Mouse (Mus musculus) spleen, postnatal 14 days (tissue): ENCODE measurements around the gene Tprg.
A peak's percentile ranks its signal among the peaks of the same experiment; 100 is the strongest.

Experiments used
- DNase-seq, 2 experiments: peaks; one replicate each; pipeline ENCODE4 v3.0.0; 2021 to 2022; ENCODE audit warnings: low spot score in 2 of 2

The Tprg gene

DNA sequence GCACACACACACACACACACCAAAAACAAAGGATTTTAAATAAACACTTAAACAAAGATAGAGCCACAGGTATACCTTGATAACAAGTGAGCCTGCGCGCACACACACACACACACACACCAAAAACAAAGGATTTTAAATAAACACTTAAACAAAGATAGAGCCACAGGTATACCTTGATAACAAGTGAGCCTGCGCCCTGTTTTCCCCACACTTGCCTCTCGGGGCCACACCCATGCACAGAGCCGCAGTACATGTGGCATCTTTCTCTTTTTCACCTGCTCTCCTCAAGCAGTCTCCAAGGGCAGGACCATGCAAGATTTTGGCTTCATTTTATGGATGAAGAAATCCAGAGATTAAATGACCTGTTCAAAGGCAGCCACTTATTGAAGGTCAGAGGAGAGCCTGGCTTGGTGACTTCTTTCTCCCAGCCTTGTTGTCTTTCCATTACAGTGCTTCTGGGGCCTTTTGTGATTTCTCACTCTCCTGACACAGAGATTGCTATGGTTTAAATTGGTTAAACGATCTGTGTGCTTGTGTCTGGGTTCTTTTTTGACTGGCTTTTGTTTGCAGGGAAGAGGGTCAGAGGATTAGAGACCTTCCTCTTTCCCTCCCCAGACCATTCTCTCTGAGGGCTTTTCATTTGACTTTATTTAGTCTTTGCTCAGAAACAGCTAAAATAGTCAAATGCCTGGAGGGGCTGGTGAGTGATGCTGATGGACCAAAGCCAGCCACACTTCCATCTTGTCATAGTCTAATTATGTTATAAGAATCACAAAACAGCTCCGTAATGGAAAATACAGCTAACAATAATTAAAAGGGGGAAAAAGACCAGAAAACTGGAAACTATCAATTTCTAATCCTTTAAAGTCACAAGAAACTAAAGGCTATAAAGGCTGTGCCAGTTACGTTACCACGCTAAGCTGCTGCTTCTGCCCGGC lies 46.9 kb downstream of the Tprg start:
- no peak for DNase-seq

DNA sequence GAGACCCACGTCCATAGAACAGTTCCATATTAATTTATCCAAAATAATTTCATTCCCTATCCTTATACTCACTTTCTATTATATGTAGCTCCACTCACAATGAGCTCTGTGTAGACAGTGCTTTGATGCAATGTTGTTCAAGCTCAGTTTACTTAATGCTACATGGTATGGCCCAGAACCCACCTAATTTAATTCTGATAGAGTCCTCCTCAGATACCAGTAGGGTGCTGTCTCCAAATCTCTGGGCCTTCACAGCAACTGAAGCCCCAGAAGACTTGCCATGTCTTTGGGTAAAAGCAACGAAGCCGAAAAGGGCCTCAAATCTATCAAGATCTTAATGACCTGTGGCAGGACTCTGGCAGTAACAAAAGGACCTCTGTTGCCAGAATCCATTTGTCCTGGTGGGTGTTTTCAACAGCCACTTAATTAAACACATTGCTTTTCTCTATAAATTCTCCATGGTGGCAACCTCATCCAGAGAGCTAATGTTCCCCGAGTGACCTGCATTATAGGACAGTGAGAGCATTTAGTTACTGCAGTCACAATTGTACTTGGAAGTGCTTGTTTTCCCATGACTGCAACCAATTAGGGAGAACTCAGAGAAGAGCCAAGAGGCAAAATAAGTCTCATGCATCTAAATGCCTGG lies 48.6 kb downstream of the Tprg start:
- no peak for DNase-seq

DNA sequence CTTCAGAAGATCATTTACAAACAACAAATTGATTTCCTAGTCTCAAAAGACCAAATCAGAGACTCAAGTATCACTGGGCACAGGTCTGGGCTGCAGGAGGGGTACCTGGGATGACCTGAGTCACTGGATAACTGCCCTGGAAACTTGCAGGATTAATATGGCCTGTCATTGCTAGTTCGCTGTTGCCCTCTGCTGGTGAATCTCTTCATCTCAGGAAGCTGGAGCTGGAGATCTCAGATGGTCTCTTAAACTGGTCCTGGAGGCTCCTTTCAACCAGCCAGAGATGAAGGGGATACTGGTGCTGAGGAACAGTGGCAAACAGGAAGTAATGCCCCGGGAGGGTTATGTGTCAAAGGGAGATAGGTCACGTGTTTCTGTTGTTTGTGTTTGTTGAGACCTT lies 63.0 kb downstream of the Tprg start:
- DNase-seq: peak in 1 of 2 experiments; percentile 17

DNA sequence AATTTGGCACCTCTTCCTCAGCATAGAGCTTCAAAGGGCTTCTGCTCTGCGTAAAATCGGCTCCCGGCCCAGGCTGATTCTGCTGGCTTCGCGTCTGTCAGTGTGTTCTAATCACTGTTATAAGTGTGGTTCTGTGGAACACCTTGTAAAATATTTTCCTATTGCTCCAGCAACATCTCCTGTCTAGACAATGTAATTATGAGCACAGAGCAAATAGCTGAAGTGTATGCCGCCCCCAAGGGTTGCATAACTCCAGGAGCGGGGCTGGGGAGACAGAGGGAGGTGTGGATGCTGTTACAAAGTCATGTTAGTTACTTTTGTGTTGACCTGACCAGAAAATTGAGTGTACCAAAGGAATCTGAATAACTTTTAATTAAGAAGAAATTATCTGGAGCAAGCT lies 81.2 kb downstream of the Tprg start:
- DNase-seq: no peak

DNA sequence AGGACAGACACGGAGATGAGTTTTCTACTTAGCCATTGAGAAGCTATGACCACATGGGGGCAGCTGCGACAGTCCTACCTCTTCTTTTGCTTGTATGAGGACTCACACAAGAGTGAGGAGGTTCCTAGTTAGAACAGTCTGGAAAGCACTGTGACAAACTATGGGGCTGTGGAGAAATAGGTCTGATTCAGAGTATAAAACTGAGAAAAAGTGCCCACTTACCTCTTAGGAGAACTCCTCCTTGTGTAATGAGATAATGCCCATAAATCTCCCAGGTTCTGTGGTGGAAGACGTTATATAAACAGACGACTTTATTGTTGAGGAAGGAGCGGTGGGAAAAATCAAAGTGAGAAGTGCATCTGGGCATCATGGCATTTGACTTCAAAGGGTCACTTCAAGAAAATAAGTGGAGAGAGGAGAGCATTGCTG lies 83.4 kb downstream of the Tprg start:
- no peak for DNase-seq

DNA sequence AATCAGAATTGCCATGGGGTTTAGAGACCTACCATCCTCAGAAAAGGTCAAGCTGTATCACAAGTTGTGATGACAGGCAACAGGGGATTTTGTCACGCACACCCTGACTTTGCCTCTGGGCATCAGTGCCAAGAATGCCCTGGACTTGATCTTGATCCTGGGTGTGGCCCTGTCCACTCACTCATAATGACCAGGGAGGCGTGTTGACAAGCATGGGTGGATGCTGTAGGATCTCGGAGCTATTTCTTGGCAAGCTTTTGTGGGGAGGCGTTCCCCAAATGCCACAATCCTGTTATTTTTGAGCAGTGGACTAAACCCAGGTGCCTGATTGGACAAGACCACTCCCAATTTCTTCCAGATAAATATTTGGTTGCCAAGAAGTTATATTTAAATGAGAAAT lies 87.5 kb downstream of the Tprg start:
- no peak for DNase-seq

DNA sequence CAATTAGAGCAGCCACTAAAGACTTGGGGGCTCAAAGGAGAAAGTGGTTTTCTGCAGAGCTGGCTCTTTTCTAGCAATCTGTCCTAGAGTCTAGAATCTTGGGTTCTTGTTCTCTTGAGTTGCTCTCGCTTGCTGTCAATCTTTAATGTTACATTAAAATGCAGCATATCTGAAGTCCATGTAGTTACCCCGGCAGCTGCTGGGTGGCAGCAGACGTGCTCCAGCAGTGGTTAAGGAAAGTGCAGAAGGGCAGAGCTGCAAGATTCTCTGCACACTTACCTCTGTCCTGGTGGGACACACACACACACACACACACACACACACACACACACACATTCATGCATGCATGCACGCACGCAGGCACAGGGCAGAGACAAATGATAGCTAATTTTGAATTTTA lies 88.2 kb downstream of the Tprg start:
- DNase-seq: no peak

DNA sequence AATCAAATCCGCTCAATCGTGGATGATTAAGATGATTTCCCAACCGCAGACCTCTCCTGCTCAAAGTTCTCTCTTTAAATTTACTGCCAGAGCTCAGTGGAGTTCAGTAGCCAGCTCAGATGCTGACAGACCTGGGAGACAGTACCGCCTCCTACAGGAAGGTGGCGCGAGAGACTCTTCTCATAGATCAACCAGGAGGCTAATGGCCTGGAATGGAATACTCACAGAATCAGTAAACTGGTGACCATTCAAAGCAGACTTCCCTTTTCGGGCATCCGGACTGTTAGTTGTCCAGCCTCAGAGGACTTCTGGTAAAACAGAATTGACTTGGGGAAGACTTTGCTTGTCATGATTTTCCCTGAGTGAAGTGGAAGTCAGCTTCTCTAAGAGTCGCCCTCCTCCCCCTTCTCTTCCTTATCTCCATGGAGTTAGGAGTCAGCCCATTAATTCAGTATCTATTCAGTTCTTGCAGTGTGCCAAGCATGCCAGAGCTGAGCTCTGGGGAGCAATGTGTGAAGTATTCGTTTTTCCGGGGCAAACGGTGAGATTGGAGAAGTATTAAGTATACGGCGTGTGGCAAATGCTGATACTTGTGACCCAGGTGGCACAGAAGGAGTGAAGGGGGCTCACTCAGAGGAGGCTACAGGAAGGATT lies 90.2 kb downstream of the Tprg start:
- DNase-seq: peak in 1 of 2 experiments; percentile 16

DNA sequence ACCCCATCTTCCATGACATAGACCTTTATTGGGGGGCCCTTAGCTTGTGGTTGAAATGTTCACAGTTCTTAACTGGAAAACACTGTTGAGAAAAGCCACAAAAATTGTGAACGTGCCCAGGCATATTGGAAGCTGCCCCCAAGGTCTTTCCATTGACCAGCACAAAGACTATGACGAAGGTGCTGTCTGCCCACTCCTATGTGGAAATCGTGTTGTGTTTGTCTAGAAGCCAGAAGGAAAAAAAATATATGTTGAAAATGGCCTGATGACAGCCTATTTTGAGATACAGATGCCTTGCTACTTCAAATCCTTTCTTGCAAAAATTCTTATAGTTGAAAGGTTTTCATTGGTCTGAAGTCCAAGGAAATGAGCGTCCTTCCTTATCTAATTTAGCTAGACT lies 91.1 kb downstream of the Tprg start:
- DNase-seq: no peak

DNA sequence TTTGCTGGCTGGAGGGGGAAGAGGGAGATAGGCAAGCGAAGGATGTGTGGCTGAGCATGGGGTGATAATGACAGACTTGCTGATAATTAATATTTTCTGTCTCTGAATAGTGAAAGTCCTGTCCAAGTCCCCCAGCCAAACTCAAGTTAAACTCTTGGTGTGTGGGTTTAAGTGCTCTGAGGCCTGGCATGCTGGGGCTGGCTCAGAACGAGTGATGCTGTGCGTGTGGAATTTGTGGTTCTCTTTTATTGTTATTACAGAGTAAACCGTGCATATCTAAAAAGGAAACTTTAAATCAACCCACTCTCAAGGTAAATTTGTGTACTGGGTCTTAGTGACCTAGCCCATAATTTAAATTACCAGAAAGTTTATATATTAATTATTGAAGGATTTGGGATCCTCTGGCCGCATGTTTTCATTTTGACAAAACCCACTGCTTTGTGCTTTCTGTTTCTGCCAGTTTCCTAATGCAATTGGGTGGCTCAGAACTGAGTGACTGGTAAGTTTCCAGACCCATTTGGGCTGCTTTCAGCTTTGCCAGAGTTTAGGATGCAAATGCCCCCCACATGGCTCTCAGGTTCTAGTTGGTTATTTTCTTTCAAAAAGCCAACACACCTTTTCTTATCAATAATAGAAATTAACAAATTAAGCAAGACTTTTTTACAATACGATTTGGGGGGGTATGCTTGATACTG lies 99.0 kb downstream of the Tprg start:
- no peak for DNase-seq

DNA sequence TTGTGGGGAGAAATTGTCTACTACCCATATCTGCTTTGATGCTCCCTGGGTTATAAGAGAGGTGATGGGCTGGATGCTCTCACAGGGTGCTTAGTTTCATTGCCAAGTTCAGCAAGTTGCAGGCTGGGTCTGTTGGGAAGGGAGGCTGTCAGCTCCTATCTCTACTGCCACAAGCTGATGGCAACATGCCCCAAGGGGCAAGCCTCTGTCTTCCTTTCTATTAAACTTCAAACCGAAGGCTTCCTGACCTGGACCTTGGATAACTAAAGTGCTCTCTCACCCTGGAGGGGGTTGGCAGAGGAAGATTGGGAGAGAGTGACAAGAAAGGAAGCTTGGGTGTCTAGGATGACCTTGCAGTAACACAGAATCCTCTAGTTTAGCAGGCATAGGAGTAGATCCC lies 108.1 kb downstream of the Tprg start:
- DNase-seq: no peak

DNA sequence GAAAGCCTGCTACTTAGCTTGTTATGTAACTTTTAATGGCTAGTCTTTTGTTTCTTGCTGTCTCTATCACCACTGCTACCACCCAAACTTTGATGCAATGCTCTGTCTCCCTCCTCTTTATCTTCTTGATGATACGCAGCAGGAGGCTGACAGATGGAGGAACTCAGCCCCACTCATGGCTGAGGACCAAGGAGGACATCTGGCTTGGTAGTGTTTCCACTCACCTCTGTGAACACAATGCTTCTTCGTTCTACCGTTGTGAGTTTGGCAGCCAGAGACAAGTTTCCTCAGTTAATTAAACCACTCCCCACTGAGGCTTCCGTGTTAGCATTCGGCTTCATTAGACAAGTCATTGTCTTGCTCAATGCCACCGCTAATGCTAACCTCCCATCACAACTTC lies 117.5 kb downstream of the Tprg start:
- DNase-seq: no peak

DNA sequence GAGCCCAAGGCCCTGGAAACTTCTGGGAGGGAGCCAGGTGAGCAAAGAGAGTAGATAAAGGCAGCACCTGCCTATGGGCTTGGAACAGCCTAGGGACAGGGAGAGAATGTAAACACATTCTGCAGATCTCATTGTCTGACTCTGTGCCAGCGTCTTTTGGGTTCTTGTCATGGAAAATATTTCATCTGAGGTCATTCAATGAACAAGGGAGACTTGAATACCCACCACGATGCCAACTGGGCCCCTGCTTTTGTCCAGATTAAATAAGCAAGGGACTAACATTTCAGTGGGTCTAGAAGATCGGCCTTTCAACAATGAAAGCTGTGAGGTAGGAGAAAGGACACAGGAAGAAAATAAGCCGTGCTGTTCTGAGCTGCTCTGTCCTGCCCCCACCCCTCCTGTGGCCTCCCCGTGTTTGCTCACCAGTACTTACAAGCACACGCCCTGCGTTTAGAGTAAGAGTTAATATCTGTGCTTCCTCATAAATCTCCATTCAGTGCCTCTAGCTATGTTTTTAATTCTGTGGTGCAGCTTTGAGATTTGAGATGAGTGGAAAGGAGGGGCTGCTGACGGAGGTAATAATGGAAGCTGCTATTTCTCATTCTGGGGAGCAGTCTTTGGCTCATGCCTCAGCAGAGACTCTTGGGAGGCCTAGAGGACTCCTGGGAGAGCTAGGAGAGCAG lies 120.7 kb downstream of the Tprg start:
- DNase-seq: no peak

DNA sequence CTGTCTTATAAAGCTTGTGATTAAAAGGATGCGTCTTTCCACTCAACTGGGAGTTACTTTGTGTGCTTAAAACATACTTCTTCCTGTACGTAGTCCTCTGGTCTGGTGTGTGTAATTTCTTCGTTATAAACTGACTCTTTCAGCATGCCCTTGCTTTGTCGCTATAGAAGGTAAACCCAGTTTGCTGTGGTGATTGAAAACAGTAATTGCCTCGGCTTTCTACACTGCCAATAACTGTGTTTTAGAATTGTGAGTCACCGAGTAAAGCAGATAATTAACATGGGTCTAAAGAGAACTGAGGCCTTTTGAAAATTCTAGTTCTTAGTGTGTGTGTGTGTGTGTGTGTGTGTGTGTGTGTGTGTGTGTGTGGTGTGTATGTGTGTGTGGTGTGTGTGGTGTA lies 121.4 kb downstream of the Tprg start:
- no peak for DNase-seq

DNA sequence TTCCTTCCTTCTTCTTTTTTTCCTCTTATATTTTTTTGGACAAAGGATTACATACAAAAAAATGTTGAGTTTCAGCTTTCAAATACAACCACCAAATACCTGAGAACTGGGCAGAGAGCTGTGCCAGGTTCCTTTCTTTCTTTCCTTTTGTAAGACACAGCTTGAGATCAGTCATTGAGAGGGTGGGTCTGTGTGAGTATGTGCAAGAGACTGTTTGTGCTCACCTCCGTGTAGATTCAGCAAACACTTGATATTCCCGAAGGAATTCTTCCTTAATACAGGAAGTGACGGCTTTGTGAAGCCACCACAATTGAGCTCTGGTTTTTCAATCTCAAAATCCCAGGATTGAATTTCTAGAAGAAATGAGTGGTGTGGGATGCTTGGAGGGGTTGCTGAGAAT lies 124.7 kb downstream of the Tprg start:
- DNase-seq: no peak

DNA sequence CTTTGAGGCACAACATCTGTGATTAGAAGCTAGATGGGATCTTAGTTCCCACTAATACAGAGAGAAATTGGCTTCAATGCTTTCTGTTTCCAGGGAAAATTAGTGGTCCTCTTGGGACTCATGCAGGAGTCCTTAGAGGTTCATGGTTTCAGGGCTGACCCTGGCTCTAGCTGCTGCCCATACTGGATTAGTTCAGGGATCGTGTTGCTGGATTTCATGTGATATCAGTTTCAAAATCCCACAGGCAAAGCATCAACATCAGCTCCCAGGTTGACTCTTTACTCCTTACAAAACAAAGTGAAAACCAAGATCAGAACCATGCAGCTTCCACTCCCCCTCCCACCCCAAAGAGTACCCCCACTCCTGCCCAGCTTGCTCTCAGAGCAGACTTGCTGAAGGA lies 127.3 kb downstream of the Tprg start:
- no peak for DNase-seq

DNA sequence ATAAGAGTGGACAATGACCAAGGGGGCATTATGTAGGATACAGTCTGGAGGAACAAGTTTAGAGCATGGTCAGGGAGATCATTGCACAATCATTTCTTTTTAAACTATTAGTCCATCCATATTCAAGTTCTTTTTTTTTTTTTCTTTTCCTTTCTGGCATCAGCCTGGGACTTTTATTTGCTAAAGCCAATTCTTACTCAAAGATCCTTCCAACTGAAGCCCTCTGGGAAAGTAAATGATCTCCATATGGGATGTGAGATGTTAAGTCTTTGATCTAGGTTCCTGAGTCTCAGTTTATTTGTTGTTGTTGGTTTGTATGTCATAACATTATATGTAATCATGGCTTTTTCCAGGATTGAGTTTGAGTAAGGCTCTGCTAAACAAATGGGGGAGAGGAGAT lies 128.6 kb downstream of the Tprg start:
- DNase-seq: no peak

DNA sequence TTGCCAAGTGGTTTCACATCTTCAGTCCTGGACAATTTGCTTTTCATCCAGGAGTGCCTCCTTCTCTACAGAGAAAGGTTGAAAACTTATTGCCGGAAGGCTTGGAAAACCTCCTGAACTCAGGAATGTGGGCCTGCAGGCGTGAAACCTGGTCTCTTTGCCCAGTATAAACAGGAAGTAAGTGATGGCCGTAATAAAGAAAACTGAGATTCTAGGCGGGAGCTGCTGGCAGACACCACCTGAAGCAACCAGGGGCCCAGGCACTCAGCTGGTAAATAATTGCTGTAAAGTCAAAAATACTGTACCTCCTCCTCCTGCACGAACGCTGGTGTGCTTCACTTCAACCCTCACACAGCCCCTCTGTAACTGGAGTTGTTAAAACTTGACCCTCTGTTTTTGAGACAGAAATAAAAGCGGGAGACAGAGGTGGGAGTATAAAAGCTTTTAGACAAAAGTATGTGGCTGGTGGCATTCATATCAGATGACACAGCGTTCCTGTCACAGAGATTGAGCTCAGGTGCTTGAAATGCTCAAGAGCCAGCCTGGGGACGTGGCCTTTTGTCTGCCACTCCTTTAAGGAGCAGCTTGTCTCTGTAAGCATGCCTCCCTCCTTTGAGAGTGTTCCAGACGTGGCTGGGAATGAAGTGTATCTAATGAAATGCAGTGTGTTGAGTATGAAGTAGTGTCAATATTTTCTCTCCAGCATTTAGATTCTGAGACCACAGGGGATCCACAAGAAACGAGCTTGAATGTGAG lies 131.4 kb downstream of the Tprg start:
- DNase-seq: no peak

DNA sequence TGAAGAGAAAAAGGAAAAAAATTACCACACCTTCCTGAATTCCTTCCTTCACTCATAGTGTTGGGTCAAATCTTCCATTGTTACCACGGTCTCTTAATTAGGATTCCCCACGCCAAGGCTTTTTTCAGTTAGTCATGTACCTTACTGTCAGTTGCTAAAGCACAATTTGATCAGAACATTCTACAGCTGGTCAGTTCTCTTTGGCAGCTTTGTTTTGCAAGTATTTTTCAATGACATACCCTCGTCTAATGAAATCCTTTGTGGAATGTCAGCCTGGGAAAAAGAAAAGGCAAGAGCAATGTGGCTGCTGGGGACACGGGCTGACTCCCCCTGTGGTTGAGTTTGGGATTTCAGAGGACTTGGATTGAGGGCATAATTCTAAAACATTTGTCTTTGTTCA lies 136.4 kb downstream of the Tprg start:
- no peak for DNase-seq

DNA sequence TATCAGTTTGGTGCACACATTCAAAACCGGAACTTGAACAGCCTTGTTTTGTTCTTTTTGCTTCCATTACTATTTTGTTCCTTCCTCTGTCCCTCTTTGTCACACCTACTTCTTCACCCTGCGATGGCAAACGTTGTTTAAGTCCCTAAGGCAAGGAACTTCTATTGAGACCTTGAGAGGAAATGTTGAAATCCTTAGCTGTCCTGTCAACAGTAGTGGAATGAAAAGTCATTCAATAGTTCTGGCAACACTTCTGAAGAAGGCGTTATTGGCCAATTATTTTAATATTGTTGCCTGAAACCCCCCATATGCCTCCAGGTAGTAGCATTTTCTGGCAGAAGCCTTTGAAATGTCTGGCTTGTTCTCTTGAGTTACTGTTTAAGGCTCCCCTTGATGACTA lies 137.4 kb downstream of the Tprg start:
- no peak for DNase-seq

DNA sequence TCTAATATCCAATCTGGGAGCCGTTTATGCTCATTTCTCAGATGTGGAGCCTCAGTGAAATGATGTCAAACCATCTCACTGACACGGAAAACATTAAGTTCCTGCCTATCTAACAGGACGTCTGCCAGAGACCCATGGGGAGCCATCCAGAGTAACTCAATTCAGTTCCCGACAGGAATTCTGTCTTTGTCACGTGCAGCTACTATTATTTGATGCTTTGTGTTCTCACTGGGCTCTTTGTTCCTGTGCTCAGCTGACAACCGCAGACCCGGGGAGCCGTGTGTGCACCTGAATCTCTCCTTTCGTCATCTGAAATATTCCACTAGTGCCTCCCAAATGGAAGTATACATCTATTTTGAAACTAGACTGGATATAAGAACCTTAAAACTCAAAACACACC lies 138.3 kb downstream of the Tprg start:
- DNase-seq: no peak
